Mouse (Mus musculus) lung, postnatal 0 days (tissue): Measurements from ENCODE around the gene Clybl. TPM values are rescaled to one million over a fixed set of nuclear protein-coding genes. Genes with fewer than 3 reads are reported as not detected.

Source experiments
- ATAC-seq: fragments of 200-750 bp; cut with Nextera tagmentation; 2 replicates; pipeline ENCODE4 v1.8.0; 2017; ENCODE audit warnings: moderate library complexity
- DNase-seq: peaks from one replicate; pipeline ENCODE4 v3.0.0-alpha.2; 2016; ENCODE audit warnings: low spot score
- H3K27ac ChIP-seq: fragments of 300-500 bp; sonication (generic); 2 replicates; pipeline ENCODE4 v1.5.1; 2014; ENCODE audit warnings: antibody characterized with exemption, mild to moderate bottlenecking, low read length, mixed read lengths
- H3K27me3 ChIP-seq: fragments of 300-500 bp; sonication (generic); replicated peaks from 2 replicates; pipeline ENCODE4 v1.6.1; 2014; ENCODE audit warnings: low read length, mixed read lengths; ENCODE audit not compliant: insufficient read depth
- H3K36me3 ChIP-seq: fragments of 300-500 bp; sonication (generic); 2 replicates; pipeline ENCODE4 v1.6.1; 2014; ENCODE audit warnings: low read length, mixed read lengths; ENCODE audit not compliant: insufficient read depth
- H3K4me1 ChIP-seq: fragments of 300-500 bp; sonication (generic); 2 replicates; pipeline ENCODE4 v1.6.1; 2014; ENCODE audit warnings: antibody characterized with exemption, low read depth, low read length, mixed read lengths; ENCODE audit not compliant: insufficient read depth
- H3K4me2 ChIP-seq: fragments of 300-500 bp; sonication (generic); replicated peaks from 2 replicates; pipeline ENCODE4 v1.6.1; 2014; ENCODE audit warnings: low read depth, mild to moderate bottlenecking, low read length, moderate library complexity, mixed read lengths
- H3K4me3 ChIP-seq: fragments of 300-500 bp; sonication (generic); 2 replicates; pipeline ENCODE4 v1.5.1; 2014; ENCODE audit warnings: low read depth, low read length
- H3K9ac ChIP-seq: fragments of 300-500 bp; sonication (generic); replicated peaks from 2 replicates; pipeline ENCODE4 v1.6.1; 2014; ENCODE audit warnings: low read depth, mild to moderate bottlenecking
- H3K9me3 ChIP-seq: fragments of 300-500 bp; sonication (generic); 2 replicates; pipeline ENCODE4 v1.6.1; 2016; ENCODE audit warnings: low read length, mixed read lengths
- CTCF ChIP-seq: IDR thresholded peaks from 2 replicates; pipeline ENCODE4 v1.5.1; 2016; ENCODE audit warnings: antibody characterized with exemption, mild to moderate bottlenecking
- EP300 ChIP-seq: IDR thresholded peaks from 2 replicates; pipeline ENCODE4 v1.6.1; 2016; ENCODE audit warnings: antibody characterized with exemption, mild to moderate bottlenecking, control low read depth
- WGBS: fragments of 180-500 bp; shearing (Covaris S2); extraction: QIAGEN DNeasy Blood & Tissue Kit; methylation state at CpG from one replicate; pipeline ENCODE4 v1.1.7; 2014; 5-methylcytosine and 5-hydroxymethylcytosine counted together
- polyA plus RNA-seq: library from polyadenylated mRNA; unstranded; fragments of >200 nt; fragmentation: Nextera tagmentation; extraction: Ambion mirVana; gene quantifications from 2 replicates; pipeline ENCODE4 v1.2.1, GENCODE M21; 2015

Clybl gene
- polyA plus RNA-seq, 1 experiment from 2014 or later = 9.2 TPM

GRCm38 (mm10) chr14:122190527-122190926 is 9.0 kb downstream of the Clybl start:
- Histone ChIP-seq H3K4me1 (no peaks in the 10 kb centered on the region), H3K4me2 (no peak overlapping the region), H3K27ac (no peak overlapping the region), H3K9ac (no peak overlapping the region), H3K9me3 (no peaks in the 10 kb centered on the region), H3K4me3 (no peak overlapping the region), H3K36me3 (no peaks in the 10 kb centered on the region), H3K27me3 (no peaks in the 10 kb centered on the region)
- ATAC-seq (no peak), DNase-seq (no peak)
- WGBS = 21% methylated on average over 2 of the region's 2 CpGs
- TF ChIP-seq CTCF = no peak
- TF ChIP-seq EP300 = no peak

- DNase-seq (peak; percentile 59), ATAC-seq (no peak; the same call in 1 of the 2 replicates)
- H3K9ac ChIP-seq = no peak overlapping the region
- TF ChIP-seq EP300 (no peak), CTCF (peak; percentile 88)
- no peaks in the 10 kb centered on the region for H3K36me3 ChIP-seq
- no peaks in the 10 kb centered on the region for H3K27me3 ChIP-seq
- 17% methylated on average over 7 of the region's 7 CpGs for WGBS
- no peak overlapping the region for H3K4me2 ChIP-seq
- H3K9me3 ChIP-seq = no peaks in the 10 kb centered on the region
- H3K4me1 ChIP-seq = no peaks in the 10 kb centered on the region
- no peak overlapping the region for H3K27ac ChIP-seq
- H3K4me3 ChIP-seq = no peak overlapping the region
Observed at GRCm38 (mm10) chr14:122190941-122191510, 9.5 kb downstream of the Clybl start.

- Histone ChIP-seq H3K36me3 (no peaks in the 10 kb centered on the region), H3K27me3 (no peaks in the 10 kb centered on the region), H3K9me3 (no peaks in the 10 kb centered on the region), H3K4me2 (no peak overlapping the region), H3K27ac (no peak overlapping the region), H3K9ac (no peak overlapping the region), H3K4me3 (no peak overlapping the region), H3K4me1 (no peaks in the 10 kb centered on the region)
- TF ChIP-seq EP300 = no peak
- no peak for TF ChIP-seq CTCF
- DNase-seq (no peak), ATAC-seq (no peak)
- WGBS = 96% methylated on average over 8 of the region's 8 CpGs
Observed at GRCm38 (mm10) chr14:122194630-122195029, 13.1 kb downstream of the Clybl start.

- TF ChIP-seq CTCF (no peak), EP300 (no peak)
- Histone ChIP-seq H3K4me3 (no peak overlapping the region), H3K27ac (no peak overlapping the region), H3K27me3 (no peaks in the 10 kb centered on the region), H3K4me2 (no peak overlapping the region), H3K36me3 (no peaks in the 10 kb centered on the region), H3K9ac (no peak overlapping the region), H3K9me3 (no peaks in the 10 kb centered on the region), H3K4me1 (no peaks in the 10 kb centered on the region)
- no peak for DNase-seq
- WGBS = 76% methylated on average over 6 of the region's 6 CpGs
- no peak for ATAC-seq
Observed at GRCm38 (mm10) chr14:122196851-122197250, 15.3 kb downstream of the Clybl start.

- Histone ChIP-seq H3K9ac (no peak overlapping the region), H3K4me3 (no peak overlapping the region), H3K27me3 (no peaks in the 10 kb centered on the region), H3K4me1 (no peaks in the 10 kb centered on the region), H3K9me3 (no peaks in the 10 kb centered on the region), H3K27ac (no peak overlapping the region), H3K36me3 (no peaks in the 10 kb centered on the region), H3K4me2 (no peak overlapping the region)
- DNase-seq (no peak), ATAC-seq (no peak)
- TF ChIP-seq EP300 (no peak), CTCF (no peak)
- 77% methylated on average over 14 of the region's 14 CpGs for WGBS
Observed at GRCm38 (mm10) chr14:122200247-122200885, 18.9 kb downstream of the Clybl start.

GRCm38 (mm10) chr14:122209177-122209576 is 27.7 kb downstream of the Clybl start:
- Histone ChIP-seq H3K4me1 (no peaks in the 10 kb centered on the region), H3K4me2 (no peak overlapping the region), H3K9ac (no peak overlapping the region), H3K27me3 (no peaks in the 10 kb centered on the region), H3K4me3 (no peak overlapping the region), H3K27ac (no peak overlapping the region), H3K36me3 (no peaks in the 10 kb centered on the region), H3K9me3 (no peaks in the 10 kb centered on the region)
- 49% methylated on average over 5 of the region's 5 CpGs for WGBS
- TF ChIP-seq CTCF (no peak), EP300 (no peak)
- DNase-seq = no peak
- ATAC-seq = no peak
